Mouse (Mus musculus): ENCODE results near the gene Bex6. TPM values are rescaled to one million over a fixed set of nuclear protein-coding genes. Genes with fewer than 3 reads are reported as not detected.
"Not testable (repeated sequence)": the region's sequence is repeated elsewhere in the genome, so short reads cannot be mapped to it uniquely, and the experiment has no call there.

The Bex6 gene
- polyA plus RNA-seq, 1 experiment from 2014 or later, result not detected

DNA sequence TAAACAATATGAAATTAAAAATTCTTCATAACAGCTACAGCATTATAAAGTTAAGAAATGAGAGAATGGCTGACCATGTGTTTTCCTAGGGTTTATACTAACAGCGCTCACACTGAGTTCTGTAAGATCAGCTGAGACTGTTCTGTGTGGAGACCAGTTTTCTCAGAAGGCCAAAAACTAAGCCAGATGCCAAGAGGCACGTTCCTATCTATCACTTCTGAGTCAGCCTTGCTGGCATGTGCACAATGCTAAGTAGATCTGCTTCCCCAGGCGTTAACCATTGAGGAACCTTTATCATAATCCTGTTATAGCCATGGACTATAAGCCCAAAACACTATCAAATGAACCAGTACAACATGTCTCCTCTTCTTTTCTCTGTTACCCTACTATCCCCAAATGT lies 52.4 kb downstream of the Bex6 start:
- H3K4me2 ChIP-seq (ENCODE audit: low read length); ATAC-seq; H3K27ac ChIP-seq (ENCODE audit: low read depth, low read length); H3K27me3 ChIP-seq (replicated peaks; ENCODE audit: control insufficient read depth, insufficient read depth, low read length); H3K36me3 ChIP-seq (ENCODE audit: control insufficient read depth, insufficient read depth, low read length); H3K4me3 ChIP-seq (ENCODE audit: low read length); H3K4me1 ChIP-seq (ENCODE audit: control insufficient read depth, insufficient read depth, low read depth, low read length); H3K9ac ChIP-seq (ENCODE audit: low read depth, low read length); H3K9me3 ChIP-seq (ENCODE audit: control insufficient read depth, low read length): not testable (repeated sequence)
- WGBS, result 82% methylated on average over 3 of the region's 3 CpGs

Other genes starting within 250 kb of the Bex6 start
- gene Pigz, start 246.0 kb upstream of the Bex6 start, polyA plus RNA-seq (2015; fragmentation: Nextera tagmentation; extraction: Ambion mirVana), result 4.1 and 5.2 TPM in 2 replicates
- 128 and 132 TPM in 2 replicates for gene 0610012G03Rik, start 231.3 kb upstream of the Bex6 start, polyA plus RNA-seq (2015; fragmentation: Nextera tagmentation; extraction: Ambion mirVana)
- gene Ncbp2, start 231.3 kb upstream of the Bex6 start, polyA plus RNA-seq (2015; fragmentation: Nextera tagmentation; extraction: Ambion mirVana), result 91.7 and 95.0 TPM in 2 replicates
- 13.1 and 16.2 TPM in 2 replicates for gene Senp5, start 176.5 kb upstream of the Bex6 start, polyA plus RNA-seq (2015; fragmentation: Nextera tagmentation; extraction: Ambion mirVana)
- gene Pak2, start 100.5 kb upstream of the Bex6 start, polyA plus RNA-seq (2015; fragmentation: Nextera tagmentation; extraction: Ambion mirVana), result 24.9 and 29.9 TPM in 2 replicates
- 94.0 and 94.8 TPM in 2 replicates for gene Pigx, start 80.1 kb upstream of the Bex6 start, polyA plus RNA-seq (2015; fragmentation: Nextera tagmentation; extraction: Ambion mirVana)
- 48.0 and 51.0 TPM in 2 replicates for gene Cep19, start 80.0 kb upstream of the Bex6 start, polyA plus RNA-seq (2015; fragmentation: Nextera tagmentation; extraction: Ambion mirVana)
- 7.7 and 9.7 TPM in 2 replicates for gene Nrros, start 14.2 kb upstream of the Bex6 start, polyA plus RNA-seq (2015; fragmentation: Nextera tagmentation; extraction: Ambion mirVana)
- gene Fbxo45, start 67.3 kb downstream of the Bex6 start, polyA plus RNA-seq (2015; fragmentation: Nextera tagmentation; extraction: Ambion mirVana), result 5.6 and 6.0 TPM in 2 replicates
- 14.2 and 15.8 TPM in 2 replicates for gene Wdr53, start 67.4 kb downstream of the Bex6 start, polyA plus RNA-seq (2015; fragmentation: Nextera tagmentation; extraction: Ambion mirVana)
- not detected in 2 replicates for gene Smco1, start 91.6 kb downstream of the Bex6 start, polyA plus RNA-seq (2015; fragmentation: Nextera tagmentation; extraction: Ambion mirVana)
- gene Rnf168, start 97.6 kb downstream of the Bex6 start, polyA plus RNA-seq (2015; fragmentation: Nextera tagmentation; extraction: Ambion mirVana), result 23.4 and 23.8 TPM in 2 replicates
- gene Ubxn7, start 152.4 kb downstream of the Bex6 start, polyA plus RNA-seq (2015; fragmentation: Nextera tagmentation; extraction: Ambion mirVana), result 17.9 and 18.3 TPM in 2 replicates
- gene Tm4sf19, start 220.7 kb downstream of the Bex6 start, polyA plus RNA-seq (2015; fragmentation: Nextera tagmentation; extraction: Ambion mirVana), result not detected in 2 replicates
- gene Tctex1d2, start 239.9 kb downstream of the Bex6 start, polyA plus RNA-seq (2015; fragmentation: Nextera tagmentation; extraction: Ambion mirVana), result 37.9 and 41.9 TPM in 2 replicates